Mouse (Mus musculus) frontal cortex, adult 2 months (tissue): ENCODE measurements around the gene Gm13420. TPM values are rescaled to one million over a fixed set of nuclear protein-coding genes. Genes with fewer than 3 reads are reported as not detected.
"Not testable (repeated sequence)": the region's sequence is repeated elsewhere in the genome, so short reads cannot be mapped to it uniquely, and the experiment has no call there.

Experiments
- DNase-seq, 2 experiments: peaks; one replicate each; pipeline ENCODE4 v3.0.0; 2022; ENCODE audit warnings: low spot score in 1 of 2; ENCODE audit errors: extremely low spot score in 1 of 2
- polyA plus RNA-seq: library from polyadenylated mRNA; depleted of rRNA; stranded (reverse); fragments of >200 nt; gene quantifications from 2 replicates; pipeline ENCODE4 v1.2.3, GENCODE M21; 2012; rRNA removed

Gm13420 gene
- 0.32 and 0.38 TPM in 2 replicates for polyA plus RNA-seq

- no peak for DNase-seq
Measured at GRCm38 (mm10) chr2:29751497-29751896, at the start of gene Gm13420. Gene Gm13420, minus strand, starts transcription at chr2:29751685.

- no peak for DNase-seq
Measured at GRCm38 (mm10) chr2:29792772-29793487, 41.4 kb upstream of the Gm13420 start.

- DNase-seq = peak; percentile 79 to 89
Measured at GRCm38 (mm10) chr2:29787937-29788681, 36.6 kb upstream of the Gm13420 start, which contains the start of gene Trub2. Gene Trub2, minus strand, starts transcription at chr2:29788502.

DNA sequence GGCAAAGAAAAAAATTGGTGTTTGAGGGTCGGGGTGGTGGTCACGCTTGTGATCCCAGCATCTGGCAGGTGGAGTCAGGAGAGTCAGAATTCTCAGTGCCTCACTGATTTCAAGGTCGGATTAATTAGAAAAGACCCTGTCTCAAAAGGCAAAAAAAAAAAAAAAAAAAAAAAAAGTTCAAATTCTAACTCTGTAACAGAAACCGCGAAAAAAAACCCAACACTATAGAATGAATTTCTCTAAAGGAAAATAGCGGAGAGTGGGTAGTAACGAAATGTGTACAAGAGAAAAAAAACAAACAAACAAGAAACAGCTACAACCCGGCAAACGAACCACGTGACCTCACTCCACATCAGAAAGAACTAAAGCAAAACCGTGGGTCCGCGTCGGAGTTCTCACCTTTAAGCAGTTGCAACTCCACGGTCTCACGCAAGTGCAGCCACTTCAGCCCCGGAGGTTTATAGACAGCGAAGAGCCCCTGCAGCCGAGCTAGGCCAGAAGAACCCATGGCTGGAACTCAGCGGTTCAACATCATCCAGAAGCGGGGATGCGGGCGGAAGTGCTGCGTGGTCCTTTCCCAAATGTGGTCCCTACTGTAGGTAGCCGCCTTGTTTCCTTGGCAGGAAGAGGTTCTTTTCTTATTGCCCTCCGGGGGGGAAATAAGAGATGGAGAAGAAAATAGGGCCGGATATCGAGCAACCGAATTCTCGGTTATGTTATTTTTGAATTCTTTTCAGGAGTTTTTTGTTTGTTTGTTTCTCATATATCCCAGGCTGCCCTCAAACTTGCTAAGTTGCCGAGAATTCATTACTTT lies 35.8 kb upstream of the Gm13420 start, which contains the start of gene Coq4:
Coq4 (plus strand) TSS at position 390 of the 814 bp plus-strand sequence.
- peak; percentile 88 to 99 for DNase-seq

- DNase-seq = no peak
Measured at GRCm38 (mm10) chr2:29784290-29784689, 32.8 kb upstream of the Gm13420 start.

DNA sequence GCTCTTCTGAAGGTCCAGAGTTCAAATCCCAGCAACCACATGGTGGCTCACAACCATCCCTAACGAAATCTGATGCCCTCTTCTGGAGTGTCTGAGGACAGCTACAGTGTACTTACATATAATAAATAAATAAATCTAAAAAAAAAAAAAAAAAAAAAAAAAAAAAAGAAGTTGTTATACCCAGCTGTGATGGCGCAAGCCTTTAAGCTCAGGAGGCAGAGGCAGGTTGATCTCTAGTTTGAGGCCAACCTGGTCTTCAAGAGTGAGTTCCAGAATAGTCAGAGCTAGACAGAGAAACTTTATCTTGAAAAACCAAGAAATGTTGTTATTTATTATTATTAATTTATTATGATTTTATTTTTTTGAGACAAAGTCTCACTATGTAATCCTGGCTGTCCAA lies 29.8 kb upstream of the Gm13420 start:
- not testable (repeated sequence) for DNase-seq

- no peak for DNase-seq
Measured at GRCm38 (mm10) chr2:29773323-29773722, 21.8 kb upstream of the Gm13420 start.

- no peak for DNase-seq
Measured at GRCm38 (mm10) chr2:29771611-29772461, 20.4 kb upstream of the Gm13420 start.

DNA sequence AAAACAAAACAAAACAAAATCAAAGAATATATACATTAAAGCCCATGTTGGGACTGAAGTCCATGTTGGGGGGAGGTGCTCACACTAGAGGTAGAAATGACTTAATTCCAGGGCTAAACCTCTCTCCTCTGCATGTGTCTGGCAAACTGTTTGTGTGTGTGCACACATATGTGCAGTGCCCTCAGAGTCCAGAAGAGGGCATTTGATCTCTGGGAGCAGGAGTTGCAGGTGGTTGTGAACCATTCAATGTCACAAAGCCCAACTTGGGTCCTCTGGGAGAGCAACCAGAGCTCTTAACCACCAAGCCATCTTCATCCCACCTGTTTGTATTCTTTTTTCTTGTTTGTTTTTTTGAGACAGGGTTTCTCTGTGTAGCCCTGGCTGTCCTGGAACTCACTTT lies 18.7 kb upstream of the Gm13420 start:
- no peak for DNase-seq

- no peak for DNase-seq
Measured at GRCm38 (mm10) chr2:29768901-29769300, 17.4 kb upstream of the Gm13420 start.

DNA sequence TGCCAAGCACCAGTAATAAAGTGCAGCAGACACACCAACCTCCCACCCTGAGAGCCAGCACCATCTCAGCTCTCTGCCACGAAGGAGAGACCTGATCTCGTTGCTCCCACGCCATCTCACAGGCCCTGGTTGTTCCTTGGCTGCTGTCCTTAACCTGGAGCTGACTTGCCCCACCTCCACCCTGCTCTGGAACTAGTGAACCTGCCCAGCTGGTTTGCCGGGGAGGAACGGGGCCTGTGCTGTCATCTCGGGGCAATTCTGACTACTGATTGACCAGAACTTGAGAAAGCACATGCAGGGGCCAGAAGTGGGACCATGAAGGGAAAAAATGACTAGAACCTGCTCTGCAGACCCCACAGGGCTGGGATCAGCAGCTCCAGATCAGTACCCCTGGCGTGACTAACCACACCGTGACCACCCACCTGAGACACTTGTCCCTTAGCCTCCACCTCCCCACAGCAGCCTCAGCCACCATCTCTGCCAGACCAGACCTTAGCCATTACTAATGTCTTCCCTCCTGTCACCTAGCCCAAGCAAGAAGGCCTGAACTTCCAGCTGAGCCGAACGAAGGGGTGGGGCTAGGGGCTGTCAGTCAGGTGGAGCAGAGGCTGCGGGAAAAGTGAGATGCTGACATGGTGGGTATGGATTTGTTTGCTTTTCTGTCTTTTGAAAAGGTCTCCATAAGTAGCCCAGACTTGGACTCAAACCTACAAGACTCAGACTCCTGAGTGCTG lies 16.7 kb upstream of the Gm13420 start:
- no peak for DNase-seq

DNA sequence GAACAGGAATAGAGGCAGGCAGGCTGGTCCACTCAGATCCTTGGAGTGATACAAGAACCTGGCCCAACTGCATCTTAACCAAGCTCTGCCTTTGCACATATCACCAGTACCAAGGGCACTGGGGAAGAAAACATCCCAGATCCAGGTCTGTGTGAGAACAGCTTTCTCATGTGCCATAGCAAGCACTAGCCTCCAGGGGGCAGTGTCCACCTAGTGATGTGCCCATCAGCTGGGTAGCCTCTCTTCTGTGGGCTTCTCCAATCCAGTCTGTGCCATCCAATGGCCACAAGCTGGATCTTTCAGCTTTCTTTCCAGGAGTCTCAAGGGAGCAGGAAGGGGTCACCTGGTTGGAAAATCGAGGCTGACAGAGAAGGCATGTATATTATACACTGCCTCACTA lies 13.3 kb upstream of the Gm13420 start:
- peak in 1 of 2 experiments; percentile 76 for DNase-seq

GRCm38 (mm10) chr2:29755693-29756092 lies 4.2 kb upstream of the Gm13420 start:
- DNase-seq = no peak

- no peak for DNase-seq
Measured at GRCm38 (mm10) chr2:29752397-29752796, 912 bp upstream of the Gm13420 start.

GRCm38 (mm10) chr2:29748499-29748898 lies 3.0 kb downstream of the Gm13420 start:
- no peak for DNase-seq

- peak in 1 of 2 experiments; percentile 28 for DNase-seq
Measured at GRCm38 (mm10) chr2:29747852-29748251, 3.6 kb downstream of the Gm13420 start.

DNA sequence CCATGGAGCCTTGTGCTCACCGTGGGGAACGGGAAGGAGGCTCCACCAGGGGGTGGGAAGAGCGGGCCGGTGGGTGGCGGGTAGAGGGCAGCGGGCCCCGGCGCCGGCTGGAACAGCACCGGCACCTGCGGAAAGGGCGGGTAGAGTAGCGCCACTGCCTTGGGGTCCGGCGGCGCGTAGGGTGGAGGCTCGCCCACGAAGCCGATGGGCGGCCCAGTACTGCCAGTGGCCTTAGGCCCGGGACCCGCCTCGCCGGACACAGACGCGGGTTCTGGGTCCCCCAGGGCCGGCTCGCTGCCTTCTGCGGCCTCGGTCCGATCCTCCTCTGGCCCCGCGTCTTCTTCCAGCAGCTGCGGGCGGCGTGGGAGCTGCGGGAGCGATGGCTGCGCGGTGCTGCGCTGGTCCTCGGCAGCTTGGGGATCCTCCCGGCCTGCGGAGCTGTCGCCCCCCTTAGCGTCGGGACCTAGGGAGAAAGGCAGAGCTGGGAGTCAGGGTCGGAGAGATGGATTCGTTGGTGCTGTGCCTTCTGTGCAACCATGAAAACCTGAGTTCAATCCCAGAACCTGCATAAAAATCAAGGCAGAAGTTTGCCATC lies 4.2 kb downstream of the Gm13420 start:
- DNase-seq = peak in 1 of 2 experiments; percentile 19

GRCm38 (mm10) chr2:29744256-29744655 lies 7.2 kb downstream of the Gm13420 start:
- DNase-seq = no peak

DNA sequence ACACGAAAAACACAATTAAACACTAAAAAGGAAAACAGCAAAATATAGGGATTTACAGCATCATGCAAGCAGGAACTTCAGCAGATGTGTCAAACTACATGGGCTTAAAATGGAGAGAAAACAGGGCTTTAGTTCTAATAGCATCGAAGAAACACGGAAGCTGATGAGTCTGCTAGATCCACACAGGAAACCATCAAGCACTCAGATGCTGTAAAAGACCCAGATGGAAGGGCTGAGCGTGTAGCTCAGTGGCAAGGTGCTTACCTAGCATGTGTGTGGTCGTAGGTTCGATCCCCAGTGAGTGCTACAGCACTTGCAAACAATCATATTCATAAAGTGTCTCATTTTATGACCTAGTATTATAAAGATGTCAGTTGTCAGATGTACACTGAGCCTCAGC lies 10.3 kb downstream of the Gm13420 start:
- DNase-seq = no peak
